Mouse (Mus musculus): ENCODE measurements around the gene Nfix. TPM values are rescaled to one million over a fixed set of nuclear protein-coding genes. Genes with fewer than 3 reads are reported as not detected.
A peak's percentile ranks its signal among the peaks of the same experiment; 100 is the strongest.

The Nfix gene
- polyA plus RNA-seq, 2 experiments, result 1.4 to 2.5 TPM

DNA sequence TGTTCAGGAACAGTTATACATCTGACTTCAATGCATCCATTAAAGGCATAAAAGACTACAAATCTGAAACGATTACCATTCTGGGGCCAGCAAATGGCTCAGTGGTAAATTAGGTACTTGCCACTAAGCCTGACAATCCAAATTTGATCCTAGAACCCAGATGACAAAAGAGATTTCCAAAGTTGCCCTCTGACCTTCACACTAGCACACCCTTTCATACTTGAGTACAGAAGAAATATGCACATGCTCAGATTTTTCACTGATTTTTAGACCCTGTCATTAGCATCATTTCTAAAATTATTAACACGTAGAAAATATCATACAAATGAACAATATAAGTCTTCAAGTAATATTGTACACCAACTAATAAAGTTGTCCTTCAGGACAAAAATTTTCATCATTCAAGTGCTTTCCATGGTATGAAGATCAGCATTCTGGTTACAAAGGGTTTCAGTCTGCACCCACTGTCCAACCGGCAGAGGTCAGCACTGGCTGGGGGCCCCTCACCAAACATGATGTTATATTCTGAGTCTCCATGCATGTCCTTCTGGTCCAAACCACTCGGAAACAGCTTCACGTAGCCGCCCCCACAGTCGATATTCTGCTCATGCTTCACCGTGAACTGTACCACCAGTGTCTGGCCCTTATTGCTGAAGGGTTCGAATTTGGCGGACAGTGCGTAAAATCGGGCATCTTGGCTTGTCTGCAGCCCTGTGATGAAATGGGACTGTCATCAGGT is 45.4 kb upstream of the Nfix start:
- Histone ChIP-seq H3K27ac (peak overlapping the region; percentile 81), H3K27me3 (ENCODE audit: control insufficient read depth, insufficient read depth, low read length) (no peaks in the 10 kb centered on the region), H3K4me2 (ENCODE audit: low read depth) (peak overlapping the region; percentile 94), H3K4me1 (replicated peaks; ENCODE audit: control insufficient read depth in 2 of 2, insufficient read depth in 2 of 2, low read length in 1 of 2) (peaks cover 23% of the 10 kb centered on the region in 2 experiments), H3K9ac (replicated peaks) (peak overlapping the region; percentile 97), H3K36me3 (replicated peaks; ENCODE audit: control insufficient read depth, insufficient read depth, low read depth) (peaks cover 43% of the 10 kb centered on the region), H3K9me3 (ENCODE audit: control insufficient read depth, low read length) (no peaks in the 10 kb centered on the region), H3K4me3 (ENCODE audit: insufficient read depth in 1 of 2, low read depth in 2 of 2, low read length in 2 of 2) (peak overlapping the region; percentile 83 to 95)
- WGBS (ENCODE audit: insufficient replicate concordance), result 10% methylated on average over 12 of the region's 12 CpGs
- DNase-seq (ENCODE audit: low read depth in 3 of 3, low spot score in 3 of 3) (no peak), ATAC-seq (ENCODE audit: insufficient read depth) (no peak)
- peak; percentile 71 for TF ChIP-seq CTCF (IDR thresholded peaks at IDR 0.05; ENCODE audit: low read depth)
- TF ChIP-seq EP300 (IDR thresholded peaks at IDR 0.05; ENCODE audit: low read depth), result no peak

DNA sequence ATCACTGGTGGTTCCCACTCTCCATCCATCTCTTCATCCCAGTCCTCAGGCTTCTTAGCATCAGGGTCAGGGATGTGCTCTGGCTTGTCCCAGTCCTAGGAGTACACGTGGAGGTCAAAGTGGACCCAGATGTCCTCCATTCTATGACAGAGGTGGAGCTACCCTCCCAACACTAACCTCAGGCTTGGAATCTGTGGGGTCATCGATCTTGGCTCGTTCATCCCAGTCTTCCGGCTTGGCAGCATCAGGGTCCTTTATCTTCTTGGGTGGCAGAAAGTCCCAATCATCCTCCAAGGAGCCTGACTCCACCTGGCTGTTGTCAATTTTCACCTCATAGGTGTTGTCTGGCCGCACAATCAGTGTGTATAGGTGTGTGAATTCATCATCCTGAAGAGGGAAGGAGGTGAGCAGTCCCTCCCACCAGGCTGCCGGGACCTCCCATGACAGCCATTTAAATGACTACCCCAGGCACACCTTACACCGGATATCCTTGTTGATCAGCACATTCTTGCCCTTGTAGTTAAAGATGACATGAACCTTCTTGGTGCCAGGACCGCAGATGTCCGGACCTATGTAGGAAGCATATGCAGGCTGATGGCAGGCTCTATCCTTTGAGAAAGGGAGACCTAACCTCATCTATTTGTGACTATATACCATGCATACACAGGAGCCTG is 44.4 kb upstream of the Nfix start:
- DNase-seq (ENCODE audit: low read depth in 3 of 3, low spot score in 3 of 3) (no peak), ATAC-seq (ENCODE audit: insufficient read depth) (no peak)
- Histone ChIP-seq H3K4me2 (ENCODE audit: low read depth) (peak overlapping the region; percentile 94), H3K9ac (replicated peaks) (peak overlapping the region; percentile 97), H3K9me3 (ENCODE audit: control insufficient read depth, low read length) (no peaks in the 10 kb centered on the region), H3K4me1 (replicated peaks; ENCODE audit: control insufficient read depth in 2 of 2, insufficient read depth in 2 of 2, low read length in 1 of 2) (peaks cover 24 to 26% of the 10 kb centered on the region in 2 experiments), H3K36me3 (replicated peaks; ENCODE audit: control insufficient read depth, insufficient read depth, low read depth) (peaks cover 43% of the 10 kb centered on the region), H3K4me3 (ENCODE audit: insufficient read depth in 1 of 2, low read depth in 2 of 2, low read length in 2 of 2) (peak overlapping the region; percentile 27 to 95), H3K27me3 (ENCODE audit: control insufficient read depth, insufficient read depth, low read length) (no peaks in the 10 kb centered on the region), H3K27ac (no peak overlapping the region)
- no peak for TF ChIP-seq EP300 (IDR thresholded peaks at IDR 0.05; ENCODE audit: low read depth)
- TF ChIP-seq CTCF (IDR thresholded peaks at IDR 0.05; ENCODE audit: low read depth), result no peak
- 79% methylated on average over 9 of the region's 9 CpGs for WGBS (ENCODE audit: insufficient replicate concordance)

DNA sequence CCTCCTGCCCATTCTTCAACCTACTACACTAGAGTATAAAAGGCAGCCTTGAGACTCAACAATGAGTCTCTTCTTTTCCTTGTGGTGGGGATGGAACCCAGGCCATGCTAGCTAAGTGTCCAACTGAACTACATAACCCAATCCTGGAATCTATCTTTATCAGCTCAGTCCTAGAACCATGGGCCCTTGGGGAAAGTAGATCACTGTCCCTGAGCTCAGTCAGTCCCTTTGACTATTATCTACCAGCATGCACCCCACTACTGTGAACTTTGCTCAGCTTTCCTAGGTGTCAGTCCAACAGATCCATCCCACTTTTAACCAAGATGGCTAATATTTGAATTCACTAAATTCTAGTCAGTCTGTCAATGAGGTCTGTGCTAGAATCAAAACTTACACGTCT is 41.4 kb upstream of the Nfix start:
- no peak overlapping the region for H3K4me3 ChIP-seq (ENCODE audit: insufficient read depth in 1 of 2, low read depth in 2 of 2, low read length in 2 of 2)
- peaks cover 38 to 40% of the 10 kb centered on the region in 2 experiments for H3K4me1 ChIP-seq (replicated peaks; ENCODE audit: control insufficient read depth in 2 of 2, insufficient read depth in 2 of 2, low read length in 1 of 2)
- DNase-seq (ENCODE audit: low read depth in 3 of 3, low spot score in 3 of 3) (no peak), ATAC-seq (ENCODE audit: insufficient read depth) (no peak)
- H3K9ac ChIP-seq (replicated peaks), result no peak overlapping the region
- no peaks in the 10 kb centered on the region for H3K9me3 ChIP-seq (ENCODE audit: control insufficient read depth, low read length)
- H3K27me3 ChIP-seq (ENCODE audit: control insufficient read depth, insufficient read depth, low read length), result no peaks in the 10 kb centered on the region
- TF ChIP-seq CTCF (IDR thresholded peaks at IDR 0.05; ENCODE audit: low read depth), result no peak
- TF ChIP-seq EP300 (IDR thresholded peaks at IDR 0.05; ENCODE audit: low read depth), result no peak
- WGBS (ENCODE audit: insufficient replicate concordance), result 72% methylated on average over 1 of the region's 1 CpGs
- H3K4me2 ChIP-seq (ENCODE audit: low read depth), result peak overlapping the region; percentile 18; the same call in 1 of the 2 replicates
- H3K36me3 ChIP-seq (replicated peaks; ENCODE audit: control insufficient read depth, insufficient read depth, low read depth), result peaks cover 68% of the 10 kb centered on the region
- peak overlapping the region; percentile 34 for H3K27ac ChIP-seq

DNA sequence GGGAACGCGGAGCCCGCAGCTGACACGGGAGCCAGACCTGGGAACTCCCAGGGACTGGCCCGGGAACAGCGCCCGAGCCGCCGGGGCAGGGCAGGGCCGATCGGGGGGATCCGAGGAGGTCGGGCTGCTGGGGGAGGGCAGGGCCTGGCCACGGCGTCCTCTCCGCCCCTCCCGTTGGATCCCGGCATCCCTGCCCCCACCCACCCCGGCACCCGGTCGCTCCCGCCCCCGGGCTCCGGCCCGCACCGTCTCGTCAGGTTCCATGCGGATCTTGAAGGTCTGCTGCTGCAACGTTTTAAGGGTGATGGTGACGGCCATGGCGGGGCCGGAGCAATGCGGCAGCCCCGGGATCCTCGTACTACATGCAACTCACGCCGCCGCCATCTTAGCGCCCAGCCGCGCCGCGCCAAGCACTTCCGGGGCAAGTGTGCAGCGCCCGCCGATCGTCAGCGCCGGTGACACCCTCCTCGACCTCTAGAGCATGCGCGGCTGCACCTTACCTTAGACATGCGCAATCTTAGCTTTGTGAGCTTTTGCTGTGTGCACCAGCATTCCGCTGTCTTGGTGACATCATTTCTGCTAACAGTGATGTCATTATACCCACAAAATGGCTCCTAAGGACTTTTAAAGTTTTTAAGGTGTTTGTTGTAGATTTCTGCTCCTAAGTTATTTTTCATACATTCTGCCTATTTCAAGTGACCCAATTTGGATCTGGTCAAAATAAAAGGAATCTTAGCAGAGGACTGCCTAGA is 40.3 kb upstream of the Nfix start, which contains the start of gene Rad23a:
Gene Rad23a, minus strand, starts transcription at position 418 of the 752 bp plus-strand sequence.
- WGBS (ENCODE audit: insufficient replicate concordance), result under 1% methylated on average over 55 of the region's 55 CpGs
- Histone ChIP-seq H3K36me3 (replicated peaks; ENCODE audit: control insufficient read depth, insufficient read depth, low read depth) (peaks cover 75% of the 10 kb centered on the region), H3K4me2 (ENCODE audit: low read depth) (peak within 1 kb of the TSS; percentile 73), H3K9ac (replicated peaks) (peak within 1 kb of the TSS; percentile 89), H3K4me1 (replicated peaks; ENCODE audit: control insufficient read depth in 2 of 2, insufficient read depth in 2 of 2, low read length in 1 of 2) (peaks cover 48 to 51% of the 10 kb centered on the region in 2 experiments), H3K9me3 (ENCODE audit: control insufficient read depth, low read length) (no peaks in the 10 kb centered on the region), H3K4me3 (ENCODE audit: insufficient read depth in 1 of 2, low read depth in 2 of 2, low read length in 2 of 2) (peak within 1 kb of the TSS; percentile 74 to 91), H3K27me3 (ENCODE audit: control insufficient read depth, insufficient read depth, low read length) (no peaks in the 10 kb centered on the region), H3K27ac (peak within 1 kb of the TSS; percentile 97)
- TF ChIP-seq EP300 (IDR thresholded peaks at IDR 0.05; ENCODE audit: low read depth) (no peak), CTCF (IDR thresholded peaks at IDR 0.05; ENCODE audit: low read depth) (0 out of 2 replicates have a peak, but pooled peaks have one; percentile 14)
- DNase-seq (ENCODE audit: low read depth in 3 of 3, low spot score in 3 of 3), result peak; percentile 93 to 95 (median 94)
- peak; percentile 85 for ATAC-seq (ENCODE audit: insufficient read depth)

Data from liver, embryonic 14.5 days (tissue).